Mouse (Mus musculus) midbrain, embryonic 16.5 days (tissue): Measurements from ENCODE around the gene Kcnj6. TPM values are rescaled to one million over a fixed set of nuclear protein-coding genes. Genes with fewer than 3 reads are reported as not detected.

Experiments used
- ATAC-seq: fragments of 200-750 bp; cut with Nextera tagmentation; 2 replicates; pipeline ENCODE4 v1.8.0; 2017; ENCODE audit warnings: moderate TSS enrichment
- H3K27ac ChIP-seq: fragments of 300-500 bp; sonication (generic); 2 replicates; pipeline ENCODE4 v1.5.1; 2014; ENCODE audit warnings: mild to moderate bottlenecking, low read length, mixed read lengths
- H3K27me3 ChIP-seq: fragments of 300-500 bp; sonication (generic); 2 replicates; pipeline ENCODE4 v1.6.1; 2014; ENCODE audit warnings: low read depth, low read length, mixed read lengths; ENCODE audit not compliant: control insufficient read depth, insufficient read depth
- H3K36me3 ChIP-seq: fragments of 300-500 bp; sonication (generic); 2 replicates; pipeline ENCODE4 v1.6.1; 2014; ENCODE audit warnings: mild to moderate bottlenecking, low read length, moderate library complexity, mixed read lengths; ENCODE audit not compliant: control insufficient read depth, insufficient read depth
- H3K4me1 ChIP-seq: fragments of 300-500 bp; sonication (generic); 2 replicates; pipeline ENCODE4 v1.6.1; 2014; ENCODE audit warnings: mild to moderate bottlenecking, low read length, mixed read lengths; ENCODE audit not compliant: control insufficient read depth, insufficient read depth
- H3K4me2 ChIP-seq: fragments of 300-500 bp; sonication (generic); 2 replicates; pipeline ENCODE4 v1.6.1; 2014; ENCODE audit warnings: mild to moderate bottlenecking, low read length, mixed read lengths
- H3K4me3 ChIP-seq: fragments of 300-500 bp; sonication (generic); 2 replicates; pipeline ENCODE4 v1.5.1; 2014; ENCODE audit warnings: low read depth, mild to moderate bottlenecking, low read length, moderate library complexity, mixed read lengths
- H3K9ac ChIP-seq: fragments of 300-500 bp; sonication (generic); 2 replicates; pipeline ENCODE4 v1.6.1; 2014; ENCODE audit warnings: low read depth, low read length, mixed read lengths
- H3K9me3 ChIP-seq: fragments of 300-500 bp; sonication (generic); replicated peaks from 2 replicates; pipeline ENCODE4 v1.6.1; 2014; ENCODE audit warnings: mild to moderate bottlenecking, low read length, mixed read lengths; ENCODE audit not compliant: control insufficient read depth, poor library complexity, severe bottlenecking
- WGBS: fragments of 180-500 bp; shearing (Covaris S2); extraction: QIAGEN DNeasy Blood & Tissue Kit; methylation state at CpG from one replicate; pipeline ENCODE4 v1.1.7; 2014; 5-methylcytosine and 5-hydroxymethylcytosine counted together
- microRNA-seq: library from miRNA; unstranded; fragments of <30 nt; microRNA quantifications from one replicate; pipeline ENCODE4, GENCODE M21; 2017
- polyA plus RNA-seq: library from polyadenylated mRNA; unstranded; fragments of >200 nt; fragmentation: Nextera tagmentation; extraction: Ambion mirVana; gene quantifications from 2 replicates; pipeline ENCODE4 v1.2.1, GENCODE M21; 2015

The Kcnj6 gene
- polyA plus RNA-seq, 1 experiment from 2014 or later = 6.5 TPM

- no peak overlapping the region for H3K4me3 ChIP-seq
- no peaks in the 10 kb centered on the region for H3K36me3 ChIP-seq
- no peak overlapping the region for H3K27ac ChIP-seq
- no peak overlapping the region for H3K4me2 ChIP-seq
- H3K27me3 ChIP-seq = no peaks in the 10 kb centered on the region; the same call in 1 of the 2 replicates
- WGBS = 91% methylated on average over 11 of the region's 11 CpGs
- ATAC-seq = no peak
- H3K9ac ChIP-seq = no peak overlapping the region
- no peaks in the 10 kb centered on the region for H3K9me3 ChIP-seq
- peaks cover 7% of the 10 kb centered on the region for H3K4me1 ChIP-seq
Observed at GRCm38 (mm10) chr16:94717051-94717450, 280.4 kb downstream of the Kcnj6 start.

GRCm38 (mm10) chr16:94714483-94714882 is 283.0 kb downstream of the Kcnj6 start:
- H3K27ac ChIP-seq = no peak overlapping the region
- no peak overlapping the region for H3K9ac ChIP-seq
- H3K36me3 ChIP-seq = no peaks in the 10 kb centered on the region
- peaks cover 7% of the 10 kb centered on the region for H3K4me1 ChIP-seq
- no peak for ATAC-seq
- H3K27me3 ChIP-seq = no peaks in the 10 kb centered on the region; the same call in 1 of the 2 replicates
- no peak overlapping the region for H3K4me3 ChIP-seq
- H3K4me2 ChIP-seq = no peak overlapping the region
- 74% methylated on average over 14 of the region's 14 CpGs for WGBS
- no peaks in the 10 kb centered on the region for H3K9me3 ChIP-seq

DNA sequence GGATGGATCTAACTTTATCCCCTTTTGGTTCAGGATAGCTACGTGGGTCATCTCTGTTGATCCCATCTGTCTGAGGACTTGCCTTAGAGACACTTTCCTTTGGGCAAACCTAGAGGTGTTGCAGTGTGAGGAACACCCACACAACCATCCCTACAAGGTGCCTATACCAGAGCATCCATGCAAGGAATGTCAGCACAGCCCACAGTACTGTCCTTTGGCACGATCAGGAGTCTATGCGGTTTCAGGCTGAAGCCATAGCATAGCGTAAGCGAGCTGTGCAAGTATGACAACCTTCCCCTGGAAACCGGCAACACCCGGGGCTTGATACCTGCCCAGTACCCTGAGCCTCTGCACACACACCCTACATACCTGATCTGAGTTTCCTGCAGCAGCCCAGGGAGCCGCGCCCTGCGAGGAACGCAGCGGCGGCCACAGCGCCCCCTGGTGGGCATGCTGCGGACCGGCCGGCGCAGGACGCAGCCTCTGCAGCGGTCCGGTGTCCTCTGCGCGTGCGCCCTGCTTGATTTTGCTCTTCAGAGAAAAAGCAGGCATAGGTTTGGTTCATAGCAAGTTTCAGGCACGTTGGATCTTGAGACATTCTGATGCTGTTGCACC is 283.9 kb downstream of the Kcnj6 start:
- H3K4me2 ChIP-seq = peak overlapping the region; percentile 65
- 8% methylated on average over 25 of the region's 25 CpGs for WGBS
- H3K4me3 ChIP-seq = peak overlapping the region; percentile 39
- peaks cover 7% of the 10 kb centered on the region for H3K4me1 ChIP-seq
- peak overlapping the region; percentile 67 for H3K9ac ChIP-seq
- H3K36me3 ChIP-seq = no peaks in the 10 kb centered on the region
- H3K27ac ChIP-seq = no peak overlapping the region
- H3K27me3 ChIP-seq = no peaks in the 10 kb centered on the region; the same call in 1 of the 2 replicates
- peak; percentile 93 for ATAC-seq
- H3K9me3 ChIP-seq = no peaks in the 10 kb centered on the region

- H3K36me3 ChIP-seq = no peaks in the 10 kb centered on the region
- 92% methylated on average over 4 of the region's 4 CpGs for WGBS
- H3K27me3 ChIP-seq = no peaks in the 10 kb centered on the region
- H3K9me3 ChIP-seq = no peaks in the 10 kb centered on the region
- H3K4me3 ChIP-seq = no peak overlapping the region
- H3K4me1 ChIP-seq = no peaks in the 10 kb centered on the region
- ATAC-seq = no peak
- H3K27ac ChIP-seq = no peak overlapping the region
- H3K4me2 ChIP-seq = no peak overlapping the region
- no peak overlapping the region for H3K9ac ChIP-seq
Observed at GRCm38 (mm10) chr16:94701971-94702370, 295.5 kb downstream of the Kcnj6 start.

GRCm38 (mm10) chr16:94701141-94701540 is 296.4 kb downstream of the Kcnj6 start:
- Histone ChIP-seq H3K36me3 (no peaks in the 10 kb centered on the region), H3K4me3 (no peak overlapping the region)

More at GRCm38 (mm10) chr16:94701141-94701540, 296.4 kb downstream of the Kcnj6 start:
- no peaks in the 10 kb centered on the region for H3K27me3 ChIP-seq
- H3K9ac ChIP-seq = no peak overlapping the region
- no peak overlapping the region for H3K4me2 ChIP-seq
- WGBS = 80% methylated on average over 4 of the region's 4 CpGs
- no peaks in the 10 kb centered on the region for H3K4me1 ChIP-seq
- no peak for ATAC-seq
- H3K27ac ChIP-seq = no peak overlapping the region
- no peaks in the 10 kb centered on the region for H3K9me3 ChIP-seq

Small RNA genes within 50 kb of the gene (microRNA-seq; reads per million reads assigned to microRNA genes)
- gene Gm22745 = not detected
